Mouse (Mus musculus) testis, adult 2 months (tissue): ENCODE data around the gene Cnn3. TPM values are rescaled to one million over a fixed set of nuclear protein-coding genes. Genes with fewer than 3 reads are reported as not detected.

Source experiments
- H3K27ac ChIP-seq: fragments of 200-500 bp; 2 replicates; pipeline ENCODE4 v1.5.1; 2012; ENCODE audit warnings: low read depth, low read length; ENCODE audit not compliant: control insufficient read depth, insufficient read depth
- H3K27me3 ChIP-seq: fragments of 200-500 bp; 2 replicates; pipeline ENCODE4 v1.6.1; 2012; ENCODE audit warnings: mild to moderate bottlenecking, low read length, moderate library complexity; ENCODE audit not compliant: control insufficient read depth, insufficient read depth
- H3K36me3 ChIP-seq: fragments of 200-500 bp; 2 replicates; pipeline ENCODE4 v1.6.1; 2012; ENCODE audit warnings: mild to moderate bottlenecking, low read length; ENCODE audit not compliant: control insufficient read depth, insufficient read depth
- H3K4me1 ChIP-seq: fragments of 200-500 bp; 2 replicates; pipeline ENCODE4 v1.6.1; 2012; ENCODE audit warnings: low read length; ENCODE audit not compliant: control insufficient read depth, insufficient read depth
- H3K4me3 ChIP-seq: fragments of 200-500 bp; 2 replicates; pipeline ENCODE4 v1.5.1; 2012; ENCODE audit warnings: low read depth, mild to moderate bottlenecking, low read length, moderate library complexity, mixed read lengths; ENCODE audit not compliant: control insufficient read depth
- CTCF ChIP-seq: fragments of 200-500 bp; IDR thresholded peaks from 2 replicates; pipeline ENCODE4 v1.5.1; 2012; ENCODE audit warnings: low read depth, mild to moderate bottlenecking, inconsistent platforms, low read length, moderate library complexity; ENCODE audit not compliant: control insufficient read depth, insufficient read depth, insufficient replicate concordance
- POLR2A ChIP-seq: fragments of 200-500 bp; IDR thresholded peaks from 2 replicates; pipeline ENCODE4 v1.6.1; 2012; ENCODE audit warnings: low read depth, mild to moderate bottlenecking, inconsistent platforms, low read length, moderate library complexity; ENCODE audit not compliant: control insufficient read depth
- polyA plus RNA-seq: library from polyadenylated mRNA; depleted of rRNA; stranded (reverse); fragments of >200 nt; gene quantifications from 2 replicates; pipeline ENCODE4 v1.2.3, GENCODE M21; 2012

Gene Cnn3
- polyA plus RNA-seq, 1 experiment: 7.8 TPM

GRCm38 (mm10) chr3:121468136-121468535 is 41.8 kb downstream of the Cnn3 start:
- TF ChIP-seq POLR2A (no peak), CTCF (no peak)
- Histone ChIP-seq H3K4me3 (no peak overlapping the region), H3K36me3 (no peaks in the 10 kb centered on the region), H3K27ac (no peak overlapping the region), H3K27me3 (no peaks in the 10 kb centered on the region), H3K4me1 (no peaks in the 10 kb centered on the region)

- Histone ChIP-seq H3K4me3 (no peak overlapping the region), H3K4me1 (no peaks in the 10 kb centered on the region), H3K27ac (no peak overlapping the region), H3K27me3 (no peaks in the 10 kb centered on the region), H3K36me3 (no peaks in the 10 kb centered on the region)
- TF ChIP-seq POLR2A: no peak
- TF ChIP-seq CTCF: no peak
Measured at GRCm38 (mm10) chr3:121469185-121469975, 43.1 kb downstream of the Cnn3 start.

GRCm38 (mm10) chr3:121471703-121472102 is 45.4 kb downstream of the Cnn3 start:
- no peaks in the 10 kb centered on the region for H3K4me1 ChIP-seq
- no peaks in the 10 kb centered on the region for H3K36me3 ChIP-seq
- H3K27ac ChIP-seq: no peak overlapping the region
- TF ChIP-seq CTCF: no peak
- TF ChIP-seq POLR2A: no peak
- no peak overlapping the region for H3K4me3 ChIP-seq
- no peaks in the 10 kb centered on the region for H3K27me3 ChIP-seq

- Histone ChIP-seq H3K36me3 (no peaks in the 10 kb centered on the region), H3K27me3 (no peaks in the 10 kb centered on the region), H3K4me3 (no peak overlapping the region), H3K4me1 (no peaks in the 10 kb centered on the region), H3K27ac (no peak overlapping the region)
- no peak for TF ChIP-seq POLR2A
- no peak for TF ChIP-seq CTCF
Measured at GRCm38 (mm10) chr3:121474738-121475137, 48.4 kb downstream of the Cnn3 start.

- TF ChIP-seq CTCF (no peak), POLR2A (no peak)
- no peak overlapping the region for H3K27ac ChIP-seq
- H3K36me3 ChIP-seq: no peaks in the 10 kb centered on the region
- no peaks in the 10 kb centered on the region for H3K27me3 ChIP-seq
- no peak overlapping the region for H3K4me3 ChIP-seq
- no peaks in the 10 kb centered on the region; the same call in 1 of the 2 replicates for H3K4me1 ChIP-seq
Measured at GRCm38 (mm10) chr3:121480030-121480960, 54.0 kb downstream of the Cnn3 start.

- Histone ChIP-seq H3K27ac (no peak overlapping the region), H3K4me3 (no peak overlapping the region), H3K36me3 (no peaks in the 10 kb centered on the region), H3K27me3 (no peaks in the 10 kb centered on the region), H3K4me1 (no peaks in the 10 kb centered on the region; the same call in 1 of the 2 replicates)
- no peak for TF ChIP-seq CTCF
- TF ChIP-seq POLR2A: no peak
Measured at GRCm38 (mm10) chr3:121480961-121481436, 54.7 kb downstream of the Cnn3 start.

GRCm38 (mm10) chr3:121481564-121481963 is 55.3 kb downstream of the Cnn3 start:
- H3K4me1 ChIP-seq: no peaks in the 10 kb centered on the region; the same call in 1 of the 2 replicates
- TF ChIP-seq POLR2A: no peak
- TF ChIP-seq CTCF: no peak
- no peaks in the 10 kb centered on the region for H3K27me3 ChIP-seq
- H3K36me3 ChIP-seq: no peaks in the 10 kb centered on the region
- H3K4me3 ChIP-seq: no peak overlapping the region
- H3K27ac ChIP-seq: no peak overlapping the region
